Mouse (Mus musculus) cerebellum, adult 2 months (tissue): ENCODE measurements around the gene Nsun2.

Experiments
- CTCF ChIP-seq: fragments of 200-500 bp; IDR thresholded peaks from 2 replicates; pipeline ENCODE4 v1.5.1; 2011; ENCODE audit warnings: low read depth, mild to moderate bottlenecking, control low read depth, low read length, moderate library complexity, borderline replicate concordance; ENCODE audit not compliant: insufficient read depth
- POLR2A ChIP-seq: fragments of 200-500 bp; IDR thresholded peaks from 2 replicates; pipeline ENCODE4 v1.6.1; 2011; ENCODE audit warnings: low read length, control low read depth, borderline replicate concordance; ENCODE audit not compliant: insufficient read depth

- TF ChIP-seq CTCF (no peak), POLR2A (no peak)
These were observed 748 bp downstream of the Nsun2 start, which contains the start of gene Tent4a for GRCm38 (mm10) chr13:69534334-69534653.
